Mouse (Mus musculus) MEL (cell line): Measurements from ENCODE around the gene Hcn3. TPM values are rescaled to one million over a fixed set of nuclear protein-coding genes. Genes with fewer than 3 reads are reported as not detected.

ENCODE experiments used
- DNase-seq: peaks from one replicate; pipeline ENCODE4 v3.0.0; 2011; ENCODE audit warnings: low read depth, low spot score
- H3K27ac ChIP-seq: 2 replicates; pipeline ENCODE4 v1.5.1; 2012; ENCODE audit warnings: low read depth, mild to moderate bottlenecking, control low read depth, low read length, moderate library complexity; ENCODE audit not compliant: control insufficient read depth
- H3K27me3 ChIP-seq, 2 experiments: fragments of 150-350 bp in 1 of 2; sonication (generic) in 1 of 2; 2 replicates each; pipeline ENCODE4 v1.6.1; 2012; ENCODE audit warnings: low read length in 2 of 2, mild to moderate bottlenecking in 2 of 2, improper control_type of control experiment in 1 of 2, moderate library complexity in 1 of 2; ENCODE audit not compliant: insufficient read depth in 2 of 2, control insufficient read depth in 1 of 2
- H3K36me3 ChIP-seq, 2 experiments: 2 replicates each; pipeline ENCODE4 v1.6.1; 2012 to 2014; ENCODE audit warnings: low read length in 2 of 2, improper control_type of control experiment in 1 of 2, inconsistent platforms in 1 of 2, mild to moderate bottlenecking in 1 of 2; ENCODE audit not compliant: insufficient read depth in 2 of 2, control insufficient read depth in 1 of 2
- H3K4me1 ChIP-seq, 2 experiments: fragments of 150-350 bp in 1 of 2; sonication (generic) in 1 of 2; 2 replicates each; pipeline ENCODE4 v1.6.1; 2012; ENCODE audit warnings: low read length in 2 of 2, improper control_type of control experiment in 1 of 2, mild to moderate bottlenecking in 1 of 2; ENCODE audit not compliant: insufficient read depth in 2 of 2, control insufficient read depth in 1 of 2
- H3K4me3 ChIP-seq, 2 experiments: fragments of 150-350 bp in 1 of 2; sonication (generic) in 1 of 2; 2 replicates each; pipeline ENCODE4 v1.5.1; 2012; ENCODE audit warnings: low read depth in 2 of 2, low read length in 2 of 2, mild to moderate bottlenecking in 2 of 2, moderate library complexity in 2 of 2, control low read depth in 1 of 2, improper control_type of control experiment in 1 of 2; ENCODE audit not compliant: control insufficient read depth in 1 of 2, insufficient read depth in 1 of 2
- H3K79me2 ChIP-seq: 2 replicates; pipeline ENCODE4 v1.6.1; 2012; ENCODE audit warnings: mild to moderate bottlenecking, low read length, moderate library complexity; ENCODE audit not compliant: control insufficient read depth, poor library complexity, insufficient read depth
- H3K9ac ChIP-seq: 2 replicates; pipeline ENCODE4 v1.6.1; 2012; ENCODE audit warnings: low read depth, mild to moderate bottlenecking, control low read depth, low read length, moderate library complexity; ENCODE audit not compliant: control insufficient read depth, poor library complexity, severe bottlenecking
- H3K9me3 ChIP-seq: fragments of 150-350 bp; sonication (generic); replicated peaks from 2 replicates; pipeline ENCODE4 v1.6.1; 2012; ENCODE audit warnings: mild to moderate bottlenecking, low read length, improper control_type of control experiment, moderate library complexity; ENCODE audit not compliant: insufficient read depth
- CHD2 ChIP-seq: IDR thresholded peaks from 2 replicates; pipeline ENCODE4 v1.6.1; 2011; ENCODE audit warnings: low read length, improper control_type of control experiment
- CTCF ChIP-seq, 3 experiments: IDR thresholded peaks in 2 of 3; conservative IDR thresholded peaks in 1 of 3; 2 replicates each; pipeline ENCODE4 v1.5.1; 2011 to 2012; ENCODE audit warnings: low read length in 3 of 3, low read depth in 2 of 3, mild to moderate bottlenecking in 2 of 3, improper control_type of control experiment in 1 of 3, inconsistent platforms in 1 of 3, mixed read lengths in 1 of 3, moderate library complexity in 1 of 3; ENCODE audit not compliant: control insufficient read depth in 1 of 3, insufficient read depth in 1 of 3, poor library complexity in 1 of 3, severe bottlenecking in 1 of 3
- ELF1 ChIP-seq: IDR thresholded peaks from 2 replicates; pipeline ENCODE4 v1.6.1; 2014; ENCODE audit warnings: low read depth, mild to moderate bottlenecking, inconsistent platforms, low read length, improper control_type of control experiment, moderate library complexity
- EP300 ChIP-seq, 2 experiments: IDR thresholded peaks; 2 replicates each; pipeline ENCODE4 v1.6.1; 2011; ENCODE audit warnings: improper control_type of control experiment in 2 of 2, low read length in 2 of 2, low read depth in 1 of 2, mild to moderate bottlenecking in 1 of 2
- GATA1 ChIP-seq: IDR thresholded peaks from 2 replicates; pipeline ENCODE4 v1.6.1; 2011; ENCODE audit warnings: low read depth, low read length, improper control_type of control experiment
- HCFC1 ChIP-seq: IDR thresholded peaks from 2 replicates; pipeline ENCODE4 v1.6.1; 2012; ENCODE audit warnings: low read depth, mild to moderate bottlenecking, inconsistent platforms, low read length, improper control_type of control experiment, moderate library complexity
- KAT2A ChIP-seq: conservative IDR thresholded peaks from 2 replicates; pipeline ENCODE4 v1.6.1; 2012; ENCODE audit warnings: low read depth, low read length, improper control_type of control experiment, inconsistent platforms
- MAFK ChIP-seq: IDR thresholded peaks from 2 replicates; pipeline ENCODE4 v1.6.1; 2011; ENCODE audit warnings: low read depth, mild to moderate bottlenecking, low read length, improper control_type of control experiment, borderline replicate concordance
- MAX ChIP-seq: IDR thresholded peaks from 2 replicates; pipeline ENCODE4 v1.6.1; 2011; ENCODE audit warnings: low read length, improper control_type of control experiment
- MEF2A ChIP-seq: IDR thresholded peaks from 2 replicates; pipeline ENCODE4 v1.6.1; 2014; ENCODE audit warnings: low read depth, mild to moderate bottlenecking, inconsistent platforms, low read length, improper control_type of control experiment; ENCODE audit not compliant: poor library complexity, insufficient replicate concordance, severe bottlenecking; ENCODE audit errors: extremely low read depth
- MXI1 ChIP-seq: IDR thresholded peaks from 2 replicates; pipeline ENCODE4 v1.6.1; 2011; ENCODE audit warnings: mild to moderate bottlenecking, low read depth, low read length, improper control_type of control experiment
- MYC ChIP-seq: IDR thresholded peaks from 2 replicates; pipeline ENCODE4 v1.6.1; 2011; ENCODE audit warnings: low read depth, mild to moderate bottlenecking, low read length, improper control_type of control experiment, moderate library complexity
- NELFE ChIP-seq: IDR thresholded peaks from 2 replicates; pipeline ENCODE4 v1.6.1; 2011; ENCODE audit warnings: low read depth, low read length, improper control_type of control experiment
- NRF1 ChIP-seq: IDR thresholded peaks from 2 replicates; pipeline ENCODE4 v1.6.1; 2014; ENCODE audit warnings: low read depth, mild to moderate bottlenecking, inconsistent platforms, low read length, improper control_type of control experiment, moderate library complexity; ENCODE audit not compliant: poor library complexity, insufficient read depth, severe bottlenecking
- POLR2AphosphoS2 ChIP-seq: IDR thresholded peaks from 2 replicates; pipeline ENCODE4 v1.6.1; 2011; ENCODE audit warnings: low read length, improper control_type of control experiment
- RAD21 ChIP-seq: IDR thresholded peaks from 2 replicates; pipeline ENCODE4 v1.6.1; 2011; ENCODE audit warnings: mild to moderate bottlenecking, low read depth, low read length, improper control_type of control experiment
- RCOR1 ChIP-seq: IDR thresholded peaks from 2 replicates; pipeline ENCODE4 v1.6.1; 2012; ENCODE audit warnings: low read depth, mild to moderate bottlenecking, inconsistent platforms, low read length, improper control_type of control experiment
- SMC3 ChIP-seq: IDR thresholded peaks from 2 replicates; pipeline ENCODE4 v1.6.1; 2011; ENCODE audit warnings: low read depth, low read length, improper control_type of control experiment
- TCF12 ChIP-seq: IDR thresholded peaks from 2 replicates; pipeline ENCODE4 v1.6.1; 2014; ENCODE audit warnings: low read depth, mild to moderate bottlenecking, inconsistent platforms, low read length, improper control_type of control experiment, moderate library complexity
- ZKSCAN1 ChIP-seq: IDR thresholded peaks from 2 replicates; pipeline ENCODE4 v1.6.1; 2012; ENCODE audit warnings: low read depth, mild to moderate bottlenecking, inconsistent platforms, low read length, improper control_type of control experiment, moderate library complexity
- ZMIZ1 ChIP-seq: IDR thresholded peaks from 2 replicates; pipeline ENCODE4 v1.6.1; 2012; ENCODE audit warnings: low read depth, mild to moderate bottlenecking, inconsistent platforms, low read length, improper control_type of control experiment, moderate library complexity
- ZNF384 ChIP-seq: IDR thresholded peaks from 2 replicates; pipeline ENCODE4 v1.6.1; 2012; ENCODE audit warnings: low read depth, mild to moderate bottlenecking, inconsistent platforms, low read length, improper control_type of control experiment
- polyA plus RNA-seq, 2 experiments: library from polyadenylated mRNA; stranded (reverse) in 1 of 2; unstranded in 1 of 2; fragments of >175 nt in 1 of 2; fragments of >200 nt in 1 of 2; gene quantifications; 2 replicates each; pipeline versions ENCODE4 v1.2.1 to v1.2.4; 2012; ENCODE audit warnings: low replicate concordance in 2 of 2, low read depth in 1 of 2; ENCODE audit not compliant: insufficient read length in 2 of 2, insufficient read depth in 1 of 2, missing spikeins in 1 of 2
- total RNA-seq: library from RNA; depleted of rRNA; stranded (reverse); fragments of 300-350 nt; gene quantifications from 2 replicates; pipeline ENCODE4 v1.2.3, GENCODE M21; 2012

The Hcn3 gene
- total and polyA plus RNA-seq, 3 experiments: 4.0 to 7.4 TPM; not detected in 1

- Histone ChIP-seq H3K36me3 (peaks cover 0 to 4% of the 10 kb centered on the region in 2 experiments; a peak in 1 of 4 replicates), H3K27ac (no peak overlapping the region), H3K4me1 (no peaks in the 10 kb centered on the region), H3K27me3 (no peaks in the 10 kb centered on the region), H3K9me3 (no peaks in the 10 kb centered on the region)
- TF ChIP-seq MXI1 (no peak), MAFK (no peak), MEF2A (no peak), GATA1 (no peak), TCF12 (no peak), ELF1 (no peak), POLR2AphosphoS2 (no peak), CTCF (IDR thresholded peaks at IDR 0.05 in 2 of 3, conservative IDR thresholded peaks at IDR 0.05 in 1 of 3; ENCODE audit: control insufficient read depth in 1 of 3, insufficient read depth in 1 of 3, low read depth in 2 of 3, low read length in 3 of 3, poor library complexity in 1 of 3, severe bottlenecking in 1 of 3) (no peak), KAT2A (no peak), NRF1 (no peak), ZMIZ1 (no peak), MAX (no peak), MYC (no peak), ZNF384 (no peak)
- TF ChIP-seq, all 39 proteins: peak for 0
- H3K9ac ChIP-seq: no peak overlapping the region
- no peak for DNase-seq
- no peak overlapping the region for H3K4me3 ChIP-seq
- no peaks in the 10 kb centered on the region for H3K79me2 ChIP-seq
These were observed 14.4 kb downstream of the Hcn3 start for GRCm38 (mm10) chr3:89145566-89145965.

GRCm38 (mm10) chr3:89144821-89145220 lies 15.2 kb downstream of the Hcn3 start:
- no peaks in the 10 kb centered on the region for H3K9me3 ChIP-seq
- H3K27ac ChIP-seq: no peak overlapping the region
- DNase-seq: no peak
- peaks cover 0 to 4% of the 10 kb centered on the region in 2 experiments; a peak in 1 of 4 replicates for H3K36me3 ChIP-seq
- H3K9ac ChIP-seq: no peak overlapping the region
- H3K79me2 ChIP-seq: no peaks in the 10 kb centered on the region
- H3K4me3 ChIP-seq: no peak overlapping the region
- H3K27me3 ChIP-seq: no peaks in the 10 kb centered on the region
- TF ChIP-seq GATA1: no peak
- TF ChIP-seq SMC3: no peak
- no peak for TF ChIP-seq ZKSCAN1
- TF ChIP-seq POLR2AphosphoS2: no peak
- TF ChIP-seq HCFC1: no peak
- TF ChIP-seq EP300 (IDR thresholded peaks at IDR 0.05; ENCODE audit: low read depth in 1 of 2, low read length in 2 of 2): no peak
- no peak for TF ChIP-seq RAD21
- TF ChIP-seq MYC: no peak
- TF ChIP-seq NELFE: no peak
- TF ChIP-seq CHD2: no peak
- no peak for TF ChIP-seq RCOR1
- TF ChIP-seq CTCF (IDR thresholded peaks at IDR 0.05 in 2 of 3, conservative IDR thresholded peaks at IDR 0.05 in 1 of 3; ENCODE audit: control insufficient read depth in 1 of 3, insufficient read depth in 1 of 3, low read depth in 2 of 3, low read length in 3 of 3, poor library complexity in 1 of 3, severe bottlenecking in 1 of 3): no peak
- H3K4me1 ChIP-seq: no peaks in the 10 kb centered on the region
